Mouse (Mus musculus) neural tube, embryonic 13.5 days (tissue): ENCODE results near the gene Igfbpl1. TPM values are rescaled to one million over a fixed set of nuclear protein-coding genes. Genes with fewer than 3 reads are reported as not detected.

Experiments
- ATAC-seq: fragments of 200-750 bp; cut with Nextera tagmentation; 2 replicates; pipeline ENCODE4 v1.8.0; 2017; ENCODE audit warnings: low read depth, mild to moderate bottlenecking, moderate TSS enrichment, moderate library complexity
- H3K27ac ChIP-seq: fragments of 300-500 bp; sonication (generic); replicated peaks from 2 replicates; pipeline ENCODE4 v1.5.1; 2015; ENCODE audit warnings: moderate library complexity, mild to moderate bottlenecking, inconsistent platforms
- H3K27me3 ChIP-seq: fragments of 300-500 bp; sonication (generic); 2 replicates; pipeline ENCODE4 v1.6.1; 2015; ENCODE audit warnings: mild to moderate bottlenecking, inconsistent platforms
- H3K36me3 ChIP-seq: fragments of 300-500 bp; sonication (generic); 2 replicates; pipeline ENCODE4 v1.6.1; 2015; ENCODE audit warnings: mild to moderate bottlenecking, inconsistent platforms
- H3K4me1 ChIP-seq: fragments of 300-500 bp; sonication (generic); replicated peaks from 2 replicates; pipeline ENCODE4 v1.6.1; 2015; ENCODE audit warnings: inconsistent platforms
- H3K4me2 ChIP-seq: fragments of 300-500 bp; sonication (generic); 2 replicates; pipeline ENCODE4 v1.6.1; 2015; ENCODE audit warnings: inconsistent platforms, mild to moderate bottlenecking, moderate library complexity
- H3K4me3 ChIP-seq: fragments of 300-500 bp; sonication (generic); 2 replicates; pipeline ENCODE4 v1.5.1; 2015; ENCODE audit warnings: mild to moderate bottlenecking, inconsistent platforms
- H3K9ac ChIP-seq: fragments of 300-500 bp; sonication (generic); 2 replicates; pipeline ENCODE4 v1.6.1; 2015; ENCODE audit warnings: moderate library complexity, mild to moderate bottlenecking, inconsistent platforms
- H3K9me3 ChIP-seq: fragments of 300-500 bp; sonication (generic); 2 replicates; pipeline ENCODE4 v1.6.1; 2016; ENCODE audit warnings: inconsistent platforms
- whole genome bisulfite sequencing: fragments of 180-500 bp; shearing (Covaris S2); methylation state at CpG from one replicate; pipeline ENCODE4 v1.1.7; 2015; 5-methylcytosine and 5-hydroxymethylcytosine counted together
- polyA plus RNA-seq: library from polyadenylated mRNA; unstranded; fragments of >200 nt; fragmentation: Nextera tagmentation; extraction: Ambion mirVana; gene quantifications from 2 replicates; pipeline ENCODE4 v1.2.1, GENCODE M21; 2015

Gene Igfbpl1
- polyA plus RNA-seq, 1 experiment from 2014 or later: 63.8 TPM

GRCm38 (mm10) chr4:45848109-45848824 is 21.5 kb upstream of the Igfbpl1 start, which contains the start of gene Stra6l:
TSS of gene Stra6l (plus strand) at chr4:45848664.
- no peaks in the 10 kb centered on the region for H3K36me3 ChIP-seq
- peak within 1 kb of the TSS; percentile 61 for H3K27ac ChIP-seq
- H3K9ac ChIP-seq: 0 out of 2 replicates have a peak within 1 kb of the TSS, but pooled peaks have one; percentile 26
- ATAC-seq: peak; percentile 13
- H3K27me3 ChIP-seq: 0 out of 2 replicates have a peak, but pooled peaks cover 2% of the 10 kb centered on the region
- H3K4me3 ChIP-seq: peak within 1 kb of the TSS; percentile 15; the same call in 1 of the 2 replicates
- 22% methylated on average over 10 of the region's 10 CpGs for WGBS
- peaks cover 40% of the 10 kb centered on the region for H3K4me1 ChIP-seq
- no peaks in the 10 kb centered on the region for H3K9me3 ChIP-seq
- H3K4me2 ChIP-seq: peak within 1 kb of the TSS; percentile 27

GRCm38 (mm10) chr4:45846263-45846662 is 19.5 kb upstream of the Igfbpl1 start:
- Histone ChIP-seq H3K4me3 (no peak overlapping the region), H3K9me3 (no peaks in the 10 kb centered on the region), H3K9ac (no peak overlapping the region), H3K36me3 (no peaks in the 10 kb centered on the region), H3K27ac (no peak overlapping the region), H3K4me2 (no peak overlapping the region), H3K27me3 (0 out of 2 replicates have a peak, but pooled peaks cover 2% of the 10 kb centered on the region), H3K4me1 (peaks cover 31% of the 10 kb centered on the region)
- 90% methylated on average over 2 of the region's 2 CpGs for WGBS
- no peak for ATAC-seq

GRCm38 (mm10) chr4:45844355-45844754 is 17.6 kb upstream of the Igfbpl1 start:
- Histone ChIP-seq H3K27me3 (no peaks in the 10 kb centered on the region), H3K4me1 (peaks cover 17% of the 10 kb centered on the region), H3K27ac (no peak overlapping the region), H3K9me3 (no peaks in the 10 kb centered on the region), H3K4me3 (no peak overlapping the region), H3K9ac (no peak overlapping the region), H3K4me2 (no peak overlapping the region), H3K36me3 (no peaks in the 10 kb centered on the region)
- no peak for ATAC-seq
- 50% methylated on average over 14 of the region's 14 CpGs for WGBS

GRCm38 (mm10) chr4:45833461-45833860 is 6.7 kb upstream of the Igfbpl1 start:
- Histone ChIP-seq H3K4me1 (peaks cover 37% of the 10 kb centered on the region), H3K27ac (0 out of 2 replicates have a peak overlapping the region, but pooled peaks have one; percentile 15), H3K4me2 (no peak overlapping the region), H3K36me3 (no peaks in the 10 kb centered on the region), H3K4me3 (no peak overlapping the region), H3K27me3 (0 out of 2 replicates have a peak, but pooled peaks cover 4% of the 10 kb centered on the region), H3K9me3 (no peaks in the 10 kb centered on the region), H3K9ac (no peak overlapping the region)
- WGBS: 29% methylated on average over 5 of the region's 5 CpGs
- ATAC-seq: no peak

GRCm38 (mm10) chr4:45831996-45832395 is 5.3 kb upstream of the Igfbpl1 start:
- no peaks in the 10 kb centered on the region for H3K36me3 ChIP-seq
- H3K4me2 ChIP-seq: no peak overlapping the region
- no peaks in the 10 kb centered on the region for H3K9me3 ChIP-seq
- peaks cover 50% of the 10 kb centered on the region for H3K4me1 ChIP-seq
- H3K9ac ChIP-seq: no peak overlapping the region
- peaks cover 19% of the 10 kb centered on the region for H3K27me3 ChIP-seq
- H3K4me3 ChIP-seq: no peak overlapping the region
- WGBS: 58% methylated on average over 7 of the region's 7 CpGs
- peak overlapping the region; percentile 92 for H3K27ac ChIP-seq
- ATAC-seq: no peak

- peak overlapping the region; percentile 58 for H3K9ac ChIP-seq
- no peak for ATAC-seq
- no peaks in the 10 kb centered on the region for H3K9me3 ChIP-seq
- peaks cover 36% of the 10 kb centered on the region for H3K27me3 ChIP-seq
- no peak overlapping the region for H3K4me3 ChIP-seq
- 16% methylated on average over 13 of the region's 13 CpGs for WGBS
- H3K4me1 ChIP-seq: peaks cover 65% of the 10 kb centered on the region
- H3K4me2 ChIP-seq: peak overlapping the region; percentile 26
- peak overlapping the region; percentile 92 for H3K27ac ChIP-seq
- no peaks in the 10 kb centered on the region for H3K36me3 ChIP-seq
These were observed 3.4 kb upstream of the Igfbpl1 start for GRCm38 (mm10) chr4:45829907-45830759.

GRCm38 (mm10) chr4:45824761-45825556 is 1.8 kb downstream of the Igfbpl1 start:
- 11% methylated on average over 14 of the region's 14 CpGs for WGBS
- H3K4me3 ChIP-seq: peak overlapping the region; percentile 67
- H3K9ac ChIP-seq: peak overlapping the region; percentile 91
- no peaks in the 10 kb centered on the region for H3K9me3 ChIP-seq
- H3K27ac ChIP-seq: peak overlapping the region; percentile 97
- H3K4me2 ChIP-seq: peak overlapping the region; percentile 62
- H3K27me3 ChIP-seq: peaks cover 43% of the 10 kb centered on the region
- 0 out of 2 replicates have a peak, but pooled peaks cover 5% of the 10 kb centered on the region for H3K36me3 ChIP-seq
- ATAC-seq: no peak
- H3K4me1 ChIP-seq: peaks cover 93% of the 10 kb centered on the region

GRCm38 (mm10) chr4:45824049-45824760 is 2.5 kb downstream of the Igfbpl1 start:
- Histone ChIP-seq H3K27ac (peak overlapping the region; percentile 97), H3K36me3 (0 out of 2 replicates have a peak, but pooled peaks cover 5% of the 10 kb centered on the region), H3K4me1 (peaks cover 93% of the 10 kb centered on the region), H3K27me3 (peaks cover 43% of the 10 kb centered on the region), H3K9me3 (no peaks in the 10 kb centered on the region), H3K4me2 (peak overlapping the region; percentile 62), H3K4me3 (peak overlapping the region; percentile 67), H3K9ac (peak overlapping the region; percentile 91)
- WGBS: 4% methylated on average over 10 of the region's 10 CpGs
- ATAC-seq: 0 out of 2 replicates have a peak, but pooled peaks have one; percentile 30

- Histone ChIP-seq H3K9me3 (no peaks in the 10 kb centered on the region), H3K4me1 (peaks cover 94% of the 10 kb centered on the region), H3K4me2 (peak overlapping the region; percentile 62), H3K27me3 (peaks cover 34% of the 10 kb centered on the region), H3K36me3 (0 out of 2 replicates have a peak, but pooled peaks cover 5% of the 10 kb centered on the region), H3K9ac (peak overlapping the region; percentile 91), H3K27ac (peak overlapping the region; percentile 97), H3K4me3 (peak overlapping the region; percentile 67)
- WGBS: 12% methylated on average over 11 of the region's 11 CpGs
- no peak; the same call in 1 of the 2 replicates for ATAC-seq
These were observed 3.7 kb downstream of the Igfbpl1 start for GRCm38 (mm10) chr4:45822781-45823575.

- Histone ChIP-seq H3K4me2 (peak overlapping the region; percentile 13), H3K4me3 (no peak overlapping the region), H3K36me3 (0 out of 2 replicates have a peak, but pooled peaks cover 5% of the 10 kb centered on the region), H3K27ac (peak overlapping the region; percentile 97), H3K9ac (no peak overlapping the region), H3K4me1 (peaks cover 96% of the 10 kb centered on the region), H3K9me3 (no peaks in the 10 kb centered on the region), H3K27me3 (peaks cover 24% of the 10 kb centered on the region)
- no peak for ATAC-seq
- 26% methylated on average over 3 of the region's 3 CpGs for WGBS
These were observed 4.7 kb downstream of the Igfbpl1 start for GRCm38 (mm10) chr4:45821995-45822394.
